Comparison of ENCODE assay signal across 18 mouse cellular contexts in genomic region chr5:149658741-149659413, GRCm38 (mm10).
"Had no signal": no experiment of that assay in that cellular context is flagged by ENCODE, and none has a peak within 500 bp of the region (broad histone marks: within the 10 kb centered on the region; RNA-seq: fewer than 3 reads in every experiment).

No protein-coding gene starts in this region.

- H3K4me2 ChIP-seq: limb, embryonic 12.5 days; limb, embryonic 15.5 days; liver, embryonic 11.5 days; lung, embryonic 14.5 days; midbrain, embryonic 12.5 days; neural tube, embryonic 13.5 days had no signal

- ATAC-seq: liver, postnatal 0 days; lung, postnatal 0 days had no signal

- H3K9ac ChIP-seq: limb, embryonic 12.5 days; limb, embryonic 15.5 days; liver, embryonic 14.5 days; liver, postnatal 0 days; lung, embryonic 14.5 days; midbrain, embryonic 12.5 days; neural tube, embryonic 13.5 days had no signal

- H3K27me3 ChIP-seq: limb, embryonic 12.5 days; limb, embryonic 15.5 days; midbrain, embryonic 12.5 days; neural tube, embryonic 13.5 days had no signal

- H3K4me3 ChIP-seq: limb, embryonic 12.5 days; limb, embryonic 15.5 days; midbrain, embryonic 12.5 days; myocyte; neural tube, embryonic 13.5 days had no signal

- H3K4me1 ChIP-seq: limb, embryonic 12.5 days; limb, embryonic 15.5 days; neural tube, embryonic 13.5 days had no signal

- H3K27ac ChIP-seq: limb, embryonic 12.5 days; limb, embryonic 15.5 days; liver, embryonic 14.5 days; macrophage; midbrain, embryonic 12.5 days; neural tube, embryonic 13.5 days had no signal

- H3K36me3 ChIP-seq: limb, embryonic 12.5 days; limb, embryonic 15.5 days; midbrain, embryonic 12.5 days; neural tube, embryonic 13.5 days had no signal

- DNase-seq: kidney, adult 18-20 months; kidney, adult 9 months; kidney, postnatal 14 days; kidney, postnatal 4 days; liver, postnatal 0 days; lung, embryonic 14.5 days; retina, postnatal 1 day; thymus, adult 18-20 months; thymus, postnatal 36 days had no signal

- H3K9me3 ChIP-seq: limb, embryonic 15.5 days had no signal
